10 mouse cellular contexts compared by ENCODE assay signal in the genomic region with DNA sequence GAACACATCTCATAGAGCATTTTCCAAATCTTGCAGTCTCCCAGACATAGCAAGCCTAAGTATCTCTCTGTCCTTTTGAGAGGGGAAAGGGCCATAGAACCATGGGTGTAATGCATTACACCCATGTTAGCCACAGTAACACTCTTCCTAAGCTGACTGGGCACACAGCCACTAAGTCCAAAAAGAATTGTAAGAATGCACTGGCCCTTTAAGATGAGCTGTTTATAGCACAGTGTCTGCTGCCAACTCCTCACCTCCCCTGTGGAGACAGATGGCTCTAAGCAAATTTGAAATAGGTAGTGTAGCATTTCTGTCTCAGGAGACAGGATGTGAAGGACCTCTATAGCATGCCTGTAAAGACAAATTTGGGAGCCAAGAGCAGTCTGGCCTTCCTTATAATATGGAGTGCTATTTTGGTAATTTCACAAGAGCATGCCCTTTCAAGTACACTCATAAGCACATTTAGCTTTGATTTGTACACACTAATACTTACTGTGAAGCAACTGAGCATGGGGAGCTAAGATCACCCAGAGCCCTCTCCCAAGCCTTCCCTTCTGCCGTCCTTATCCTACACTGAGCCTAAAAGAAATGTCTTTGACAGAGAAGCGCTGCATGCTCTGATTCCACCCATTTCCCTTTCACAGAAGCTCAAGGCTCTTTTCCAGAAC.
DNase-seq lines count a peak whose midpoint lies in the region; ATAC-seq lines count a peak whose summit lies in the region.
"Had no signal": no experiment of that assay in that cellular context is flagged by ENCODE, and none has a peak within 500 bp of the region (broad histone marks: within the 10 kb centered on the region; RNA-seq: fewer than 3 reads in every experiment).

No protein-coding gene starts in this region.

- H3K4me3 ChIP-seq in heart, embryonic 15.5 days = no peak overlapping the region
- H3K4me3 ChIP-seq: erythroblast, embryonic 14.5 days had no signal

- peak; percentile 85 for ATAC-seq in heart, embryonic 15.5 days (replicated peaks; ENCODE audit: insufficient number of reproducible peaks, insufficient read depth, low FRiP score, low read depth)
- no peak for ATAC-seq in inflammation-experienced regulatory T-cells, adult 6 months

- H3K9me3 ChIP-seq in heart, embryonic 15.5 days (replicated peaks) = no peaks in the 10 kb centered on the region

- peak overlapping the region; percentile 83 for H3K27ac ChIP-seq in heart, embryonic 15.5 days
- H3K27ac ChIP-seq: macrophage had no signal

- no peak overlapping the region for H3K4me2 ChIP-seq in heart, embryonic 15.5 days

- 67% methylated on average over 2 of the region's 2 CpGs for WGBS in heart, embryonic 15.5 days

- peaks cover 13% of the 10 kb centered on the region for H3K4me1 ChIP-seq in heart, embryonic 15.5 days (replicated peaks)

- DNase-seq in layer of hippocampus, adult 9-11 months = peak; percentile 49
- DNase-seq in layer of hippocampus, postnatal 36 days = no peak
- peak; percentile 97 for DNase-seq in cerebellum, adult 9-10 months
- DNase-seq in right cerebral cortex, postnatal 10 days (ENCODE audit: low spot score in 2 of 2) = peak; percentile 54 to 56
- DNase-seq in liver = no peak
- DNase-seq in ovary, postnatal 14 days (ENCODE audit: low spot score) = no peak

- H3K27me3 ChIP-seq in heart, embryonic 15.5 days = no peaks in the 10 kb centered on the region

- no peak overlapping the region for H3K9ac ChIP-seq in heart, embryonic 15.5 days

- H3K36me3 ChIP-seq in heart, embryonic 15.5 days = no peaks in the 10 kb centered on the region

Comparison
In these comparisons a context has a peak if more than half of its experiments do, and no peak if none do; other contexts are left out.
1. DNase-seq: peak in layer of hippocampus, adult 9-11 months (single experiment), cerebellum, adult 9-10 months (single experiment) and right cerebral cortex, postnatal 10 days (2 of 2); none in layer of hippocampus, postnatal 36 days (0 of 2), liver (single experiment) and ovary, postnatal 14 days (single experiment).